Mouse (Mus musculus) heart, embryonic 16.5 days (tissue): ENCODE data around the gene Rbm4b. TPM values are rescaled to one million over a fixed set of nuclear protein-coding genes. Genes with fewer than 3 reads are reported as not detected.
"Not testable (repeated sequence)": the region's sequence is repeated elsewhere in the genome, so short reads cannot be mapped to it uniquely, and the experiment has no call there.

Experiments used
- ATAC-seq: fragments of 200-750 bp; cut with Nextera tagmentation; replicated peaks from 2 replicates; pipeline ENCODE4 v1.8.0; 2017; ENCODE audit warnings: moderate number of reproducible peaks; ENCODE audit not compliant: insufficient read depth, low FRiP score; ENCODE audit errors: extremely low read depth
- H3K27ac ChIP-seq: fragments of 300-500 bp; sonication (generic); 2 replicates; pipeline ENCODE4 v1.5.1; 2014; ENCODE audit warnings: mild to moderate bottlenecking, low read length, control low read depth, moderate library complexity
- H3K27me3 ChIP-seq: fragments of 300-500 bp; sonication (generic); 2 replicates; pipeline ENCODE4 v1.6.1; 2014; ENCODE audit warnings: low read length, mixed read lengths; ENCODE audit not compliant: control insufficient read depth, insufficient read depth
- H3K36me3 ChIP-seq: fragments of 300-500 bp; sonication (generic); 2 replicates; pipeline ENCODE4 v1.6.1; 2014; ENCODE audit not compliant: control insufficient read depth, insufficient read depth
- H3K4me1 ChIP-seq: fragments of 300-500 bp; sonication (generic); 2 replicates; pipeline ENCODE4 v1.6.1; 2014; ENCODE audit warnings: low read length, mixed read lengths; ENCODE audit not compliant: control insufficient read depth, insufficient read depth
- H3K4me2 ChIP-seq: fragments of 300-500 bp; sonication (generic); 2 replicates; pipeline ENCODE4 v1.6.1; 2014; ENCODE audit warnings: low read depth, mild to moderate bottlenecking, control low read depth, low read length
- H3K4me3 ChIP-seq: fragments of 300-500 bp; sonication (generic); 2 replicates; pipeline ENCODE4 v1.5.1; 2014; ENCODE audit warnings: mild to moderate bottlenecking, control low read depth, low read length
- H3K9ac ChIP-seq: fragments of 300-500 bp; sonication (generic); 2 replicates; pipeline ENCODE4 v1.6.1; 2014; ENCODE audit warnings: low read length, control low read depth
- H3K9me3 ChIP-seq: fragments of 300-500 bp; sonication (generic); replicated peaks from 2 replicates; pipeline ENCODE4 v1.6.1; 2016; ENCODE audit warnings: low read length; ENCODE audit not compliant: control insufficient read depth
- WGBS: fragments of 180-500 bp; shearing (Covaris S2); extraction: QIAGEN DNeasy Blood & Tissue Kit; methylation state at CpG from one replicate; pipeline ENCODE4 v1.1.7; 2014; 5-methylcytosine and 5-hydroxymethylcytosine counted together
- polyA plus RNA-seq: library from polyadenylated mRNA; unstranded; fragments of >200 nt; fragmentation: Nextera tagmentation; extraction: Ambion mirVana; gene quantifications from 2 replicates; pipeline ENCODE4 v1.2.1, GENCODE M21; 2015

The Rbm4b gene
- polyA plus RNA-seq, 1 experiment from 2014 or later, result 38.0 TPM

- WGBS, result under 1% methylated on average over 14 of the region's 14 CpGs
- ATAC-seq, result no peak
- peak overlapping the region; percentile 98 for H3K27ac ChIP-seq
Observed at GRCm38 (mm10) chr19:4810309-4810708, 54.0 kb downstream of the Rbm4b start.

GRCm38 (mm10) chr19:4810746-4811062 lies 54.4 kb downstream of the Rbm4b start:
- peak overlapping the region; percentile 98 for H3K27ac ChIP-seq
- H3K9ac ChIP-seq, result peak overlapping the region; percentile 92
- ATAC-seq, result no peak
- 0 out of 2 replicates have a peak, but pooled peaks cover 3% of the 10 kb centered on the region for H3K9me3 ChIP-seq
- WGBS, result 1% methylated on average over 17 of the region's 17 CpGs
- peak overlapping the region; percentile 95 for H3K4me3 ChIP-seq
- no peaks in the 10 kb centered on the region for H3K36me3 ChIP-seq
- peak overlapping the region; percentile 95 for H3K4me2 ChIP-seq
- no peaks in the 10 kb centered on the region for H3K27me3 ChIP-seq
- peaks cover 21% of the 10 kb centered on the region for H3K4me1 ChIP-seq

More at GRCm38 (mm10) chr19:4810309-4810708, 54.0 kb downstream of the Rbm4b start:
- H3K9me3 ChIP-seq, result no peaks in the 10 kb centered on the region
- H3K4me2 ChIP-seq, result peak overlapping the region; percentile 95
- peak overlapping the region; percentile 95 for H3K4me3 ChIP-seq
- H3K9ac ChIP-seq, result peak overlapping the region; percentile 92
- H3K36me3 ChIP-seq, result no peaks in the 10 kb centered on the region
- H3K4me1 ChIP-seq, result peaks cover 21% of the 10 kb centered on the region
- no peaks in the 10 kb centered on the region for H3K27me3 ChIP-seq

- Histone ChIP-seq H3K4me1 (peaks cover 21% of the 10 kb centered on the region), H3K9me3 (0 out of 2 replicates have a peak, but pooled peaks cover 4% of the 10 kb centered on the region), H3K36me3 (no peaks in the 10 kb centered on the region), H3K4me2 (peak within 1 kb of the TSS; percentile 95), H3K9ac (peak within 1 kb of the TSS; percentile 97), H3K4me3 (peak within 1 kb of the TSS; percentile 95), H3K27me3 (no peaks in the 10 kb centered on the region), H3K27ac (peak within 1 kb of the TSS; percentile 98)
- ATAC-seq, result peak; percentile 99
- under 1% methylated on average over 83 of the region's 83 CpGs for WGBS
Observed at GRCm38 (mm10) chr19:4811063-4811908, 55.0 kb downstream of the Rbm4b start, which contains the start of the genes Gm21992 and Rbm14. Gene Gm21992 (minus strand): TSS chr19:4811612. Gene Rbm14 (minus strand): TSS chr19:4811634.

GRCm38 (mm10) chr19:4811909-4812242 lies 55.6 kb downstream of the Rbm4b start:
- peak overlapping the region; percentile 97 for H3K9ac ChIP-seq
- H3K27me3 ChIP-seq, result no peaks in the 10 kb centered on the region
- 0 out of 2 replicates have a peak, but pooled peaks cover 4% of the 10 kb centered on the region for H3K9me3 ChIP-seq
- 2% methylated on average over 12 of the region's 12 CpGs for WGBS
- H3K4me1 ChIP-seq, result peaks cover 21% of the 10 kb centered on the region
- H3K4me3 ChIP-seq, result peak overlapping the region; percentile 95
- peak overlapping the region; percentile 97 for H3K27ac ChIP-seq
- H3K4me2 ChIP-seq, result peak overlapping the region; percentile 75
- no peaks in the 10 kb centered on the region for H3K36me3 ChIP-seq
- ATAC-seq, result peak; percentile 20; the same call in 1 of the 2 replicates

- Histone ChIP-seq H3K4me2 (peak overlapping the region; percentile 75), H3K27ac (peak overlapping the region; percentile 97), H3K9ac (peak overlapping the region; percentile 97), H3K4me3 (peak overlapping the region; percentile 95), H3K4me1 (peaks cover 21% of the 10 kb centered on the region)
- H3K36me3 ChIP-seq, H3K27me3 ChIP-seq, ATAC-seq, H3K9me3 ChIP-seq: not testable (repeated sequence)
- 74% methylated on average over 8 of the region's 8 CpGs for whole genome bisulfite sequencing
Observed at GRCm38 (mm10) chr19:4812334-4812949, 56.1 kb downstream of the Rbm4b start.

- no peak for ATAC-seq
- Histone ChIP-seq H3K27ac (no peak overlapping the region), H3K9me3 (0 out of 2 replicates have a peak, but pooled peaks cover 4% of the 10 kb centered on the region), H3K4me2 (no peak overlapping the region), H3K27me3 (no peaks in the 10 kb centered on the region), H3K9ac (no peak overlapping the region), H3K4me1 (peaks cover 21% of the 10 kb centered on the region), H3K36me3 (no peaks in the 10 kb centered on the region), H3K4me3 (no peak overlapping the region)
- 79% methylated on average over 6 of the region's 6 CpGs for WGBS
Observed at GRCm38 (mm10) chr19:4813015-4813414, 56.7 kb downstream of the Rbm4b start.

Other genes with a start within 250 kb of the Rbm4b start
- 14.1 and 15.8 TPM in 2 replicates for gene Pcx, start 246.0 kb upstream of the Rbm4b start, polyA plus RNA-seq
- gene Lrfn4, start 140.8 kb upstream of the Rbm4b start, polyA plus RNA-seq, result 1.8 and 3.2 TPM in 2 replicates
- gene Rce1, start 130.9 kb upstream of the Rbm4b start, polyA plus RNA-seq, result 38.4 and 41.2 TPM in 2 replicates
- gene Gm960, start 57.8 kb upstream of the Rbm4b start, polyA plus RNA-seq, result 0.62 and 0.66 TPM in 2 replicates
- 0.14 and 0.31 TPM in 2 replicates for gene Sptbn2, start 45.3 kb upstream of the Rbm4b start, polyA plus RNA-seq
- gene Rbm4, start 37.4 kb downstream of the Rbm4b start, polyA plus RNA-seq, result 57.1 and 58.7 TPM in 2 replicates
- 16.2 and 23.9 TPM in 2 replicates for gene Gm21992, start 55.1 kb downstream of the Rbm4b start, polyA plus RNA-seq
- gene Rbm14, start 55.1 kb downstream of the Rbm4b start, polyA plus RNA-seq, result 54.0 and 55.3 TPM in 2 replicates
- 39.4 and 40.5 TPM in 2 replicates for gene Ccs, start 82.8 kb downstream of the Rbm4b start, polyA plus RNA-seq
- 0.14 and 0.16 TPM in 2 replicates for gene Ccdc87, start 82.9 kb downstream of the Rbm4b start, polyA plus RNA-seq
- gene Ctsf, start 98.6 kb downstream of the Rbm4b start, polyA plus RNA-seq, result 35.0 and 42.0 TPM in 2 replicates
- gene Actn3, start 121.4 kb downstream of the Rbm4b start, polyA plus RNA-seq, result 5.2 and 10.7 TPM in 2 replicates
- 9.1 and 10.5 TPM in 2 replicates for gene Zdhhc24, start 122.2 kb downstream of the Rbm4b start, polyA plus RNA-seq
- 1.8 and 2.8 TPM in 2 replicates for gene Bbs1, start 150.1 kb downstream of the Rbm4b start, polyA plus RNA-seq
- 73.6 and 77.9 TPM in 2 replicates for gene Dpp3, start 171.8 kb downstream of the Rbm4b start, polyA plus RNA-seq
- 0.51 and 0.85 TPM in 2 replicates for gene Peli3, start 186.6 kb downstream of the Rbm4b start, polyA plus RNA-seq
- gene Mrpl11, start 205.7 kb downstream of the Rbm4b start, polyA plus RNA-seq, result 88.9 and 94.5 TPM in 2 replicates
- 0.09 and 0.10 TPM in 2 replicates for gene Npas4, start 233.8 kb downstream of the Rbm4b start, polyA plus RNA-seq